Mouse (Mus musculus) gastrocnemius, postnatal 10 days (tissue): ENCODE measurements around the gene Rsrc1. TPM values are rescaled to one million over a fixed set of nuclear protein-coding genes. Genes with fewer than 3 reads are reported as not detected.

Experiments used
- DNase-seq: peaks from one replicate; pipeline ENCODE4 v3.0.0; 2021; ENCODE audit warnings: mixed read lengths
- total RNA-seq, 2 experiments: library from RNA; stranded (reverse); gene quantifications; 2 replicates each; pipeline ENCODE4 v1.2.3; 2021

Rsrc1 gene
- total RNA-seq, 2 experiments from 2014 or later: 21.9 to 22.8 TPM

DNA sequence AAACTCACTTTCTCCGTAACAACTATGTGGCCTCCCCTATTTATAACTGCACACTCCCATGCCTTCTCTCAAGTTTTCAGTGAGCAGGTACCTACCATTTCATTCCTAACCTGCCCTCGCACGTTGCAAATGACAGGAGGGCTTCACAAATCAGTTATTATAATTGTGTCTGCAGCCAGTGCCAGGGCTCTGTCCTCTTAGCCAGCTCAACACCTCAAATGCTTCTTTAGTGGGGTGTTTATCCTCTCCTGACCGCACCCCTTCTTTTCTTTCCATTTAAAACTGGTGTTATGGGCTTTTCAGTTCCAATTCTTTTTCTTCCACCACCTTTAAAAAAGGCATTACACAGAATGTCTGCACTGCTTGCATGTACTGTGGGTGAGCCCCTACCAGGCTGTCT, 391.0 kb downstream of the Rsrc1 start:
- no peak for DNase-seq

DNA sequence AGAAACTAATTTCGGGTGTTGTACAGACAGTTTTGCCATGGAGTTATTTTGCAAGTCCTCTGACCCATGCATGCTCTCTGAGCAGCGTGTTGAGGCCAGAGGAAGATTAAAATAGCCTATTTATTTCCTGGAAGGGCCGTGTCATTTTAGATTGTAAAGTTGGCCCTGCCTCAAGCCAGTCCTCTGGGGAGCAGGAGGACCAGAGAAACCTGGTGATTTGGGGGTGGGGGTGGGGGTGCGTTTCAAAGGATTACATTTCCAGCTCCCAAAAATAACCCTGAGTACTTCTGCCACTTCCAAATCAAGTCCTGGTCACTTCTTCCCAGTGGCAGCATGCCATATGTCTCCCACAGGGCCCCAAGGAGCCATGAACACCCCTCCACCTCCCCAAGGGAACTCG, 391.6 kb downstream of the Rsrc1 start:
- peak; percentile 19 for DNase-seq

DNA sequence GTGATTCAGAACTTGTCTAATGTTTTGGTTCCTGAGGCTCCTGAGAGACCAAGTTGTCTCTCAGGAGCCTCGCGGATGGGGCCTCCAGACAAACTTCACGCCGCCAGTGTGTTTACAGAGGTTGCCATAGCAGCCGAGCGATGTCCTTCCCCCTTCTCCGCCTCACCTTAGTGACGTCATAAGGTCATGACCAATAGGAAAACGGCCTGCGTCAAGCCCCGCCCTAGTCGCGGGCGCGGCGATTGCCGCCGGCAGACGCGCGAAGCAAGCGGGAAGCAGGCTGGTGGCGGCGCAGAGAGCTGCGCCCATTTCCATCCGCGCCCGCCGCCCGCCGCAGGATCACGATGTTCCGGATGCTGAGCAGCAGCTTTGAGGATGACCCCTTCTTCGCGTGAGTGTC, 392.7 kb downstream of the Rsrc1 start, which contains the start of gene Mlf1:
Gene Mlf1, plus strand, starts transcription at position 226 of the 400 bp plus-strand sequence.
- DNase-seq: peak; percentile 79

DNA sequence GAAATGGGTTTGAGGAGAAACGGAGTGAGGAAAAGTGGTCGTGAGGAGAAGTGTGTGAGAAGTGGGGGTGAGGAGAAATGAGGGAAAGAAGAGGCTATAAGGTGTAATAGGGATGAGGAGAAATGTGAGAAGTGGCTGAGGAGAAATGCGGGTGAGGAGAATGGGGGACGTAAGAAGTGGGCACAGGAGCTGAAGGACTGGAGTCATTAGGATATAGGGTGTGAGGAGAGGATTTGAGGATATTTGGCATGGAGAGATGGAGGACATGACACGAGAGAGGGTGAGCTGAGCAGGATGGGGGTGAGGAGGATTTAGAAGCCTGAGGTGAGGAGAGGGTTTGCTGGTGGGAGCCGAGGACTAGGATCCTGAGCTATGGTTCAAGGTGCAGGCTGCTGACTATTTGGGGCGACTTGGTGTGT, 393.2 kb downstream of the Rsrc1 start:
- no peak for DNase-seq

DNA sequence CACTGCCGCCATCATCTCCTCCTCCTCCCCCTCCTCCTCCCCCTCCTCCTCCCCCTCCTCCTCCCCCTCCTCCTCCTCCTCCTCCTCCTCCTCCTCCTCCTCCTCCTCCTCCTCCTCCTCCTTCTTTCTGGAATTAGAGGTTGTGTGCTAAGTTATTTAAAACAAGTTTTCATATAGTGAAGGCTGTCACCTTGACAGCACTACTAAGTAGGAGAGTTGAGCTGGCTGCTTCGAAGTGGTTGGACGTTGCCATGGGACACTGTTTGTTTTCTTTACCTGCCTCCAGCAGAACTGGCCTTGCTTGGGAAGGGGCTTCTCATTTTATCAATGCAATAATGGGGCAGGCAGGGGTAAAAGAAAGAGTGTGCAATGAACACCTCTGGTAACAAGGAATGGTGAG, 393.9 kb downstream of the Rsrc1 start, which contains the start of gene Gm17402:
Gene Gm17402, minus strand, starts transcription at position 101 of the 400 bp plus-strand sequence.
- no peak for DNase-seq

DNA sequence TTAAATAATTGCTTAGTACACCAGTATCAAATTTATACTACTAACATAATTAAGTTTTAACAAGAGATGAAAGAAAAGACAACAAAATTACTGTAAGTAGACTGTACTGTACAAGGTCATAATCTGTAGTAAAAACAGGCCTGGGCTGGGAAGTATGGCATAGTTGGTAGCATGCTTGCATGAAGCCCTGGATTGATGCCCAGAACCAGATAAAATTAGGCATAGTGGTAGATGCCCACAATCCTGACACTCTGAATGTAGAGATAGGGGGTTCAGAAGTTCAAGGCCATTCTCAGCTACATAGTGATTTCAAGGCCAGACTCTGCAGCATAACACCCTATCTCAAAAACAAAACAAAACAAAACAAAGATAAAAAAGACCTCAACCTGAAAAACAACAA, 397.0 kb downstream of the Rsrc1 start:
- no peak for DNase-seq

Other genes starting within 250 kb of the Rsrc1 start
- gene Shox2, start 381 bp downstream of the Rsrc1 start, total RNA-seq: 1 to 10 TPM; 5.1 to 8.5 TPM